Mouse (Mus musculus) forebrain, embryonic 10.5 days (tissue): ENCODE measurements around the gene Nenf. TPM values are rescaled to one million over a fixed set of nuclear protein-coding genes. Genes with fewer than 3 reads are reported as not detected.
A peak's percentile ranks its signal among the peaks of the same experiment; 100 is the strongest.

Source experiments
- DNase-seq: peaks from one replicate; pipeline ENCODE4 v3.0.0-alpha.2; 2017; ENCODE audit warnings: low spot score; ENCODE audit errors: extremely low spot score
- H3K27ac ChIP-seq: fragments of 300-500 bp; sonication (generic); 2 replicates; pipeline ENCODE4 v1.5.1; 2016; ENCODE audit warnings: mild to moderate bottlenecking
- H3K27me3 ChIP-seq: fragments of 300-500 bp; sonication (generic); 2 replicates; pipeline ENCODE4 v1.6.1; 2016; ENCODE audit warnings: mild to moderate bottlenecking; ENCODE audit not compliant: poor library complexity, severe bottlenecking
- H3K36me3 ChIP-seq: fragments of 300-500 bp; sonication (generic); replicated peaks from 2 replicates; pipeline ENCODE4 v1.6.1; 2016; ENCODE audit warnings: mild to moderate bottlenecking, moderate library complexity
- H3K4me1 ChIP-seq: fragments of 300-500 bp; sonication (generic); 2 replicates; pipeline ENCODE4 v1.6.1; 2016
- H3K4me3 ChIP-seq: fragments of 300-500 bp; sonication (generic); 2 replicates; pipeline ENCODE4 v1.5.1; 2016; ENCODE audit warnings: mild to moderate bottlenecking, moderate library complexity
- H3K9me3 ChIP-seq: fragments of 300-500 bp; sonication (generic); 2 replicates; pipeline ENCODE4 v1.6.1; 2016; ENCODE audit warnings: mild to moderate bottlenecking, moderate library complexity
- WGBS: fragments of 180-500 bp; shearing (Covaris S2); methylation state at CpG from one replicate; pipeline ENCODE4 v1.1.7; 2016; 5-methylcytosine and 5-hydroxymethylcytosine counted together
- polyA plus RNA-seq: library from polyadenylated mRNA; unstranded; fragments of >200 nt; fragmentation: Nextera tagmentation; extraction: Ambion mirVana; gene quantifications from 2 replicates; pipeline ENCODE4 v1.2.1, GENCODE M21; 2016

The Nenf gene
- polyA plus RNA-seq, 1 experiment from 2014 or later, result 51.9 TPM

GRCm38 (mm10) chr1:191339876-191340275 lies 21.9 kb upstream of the Nenf start:
- Histone ChIP-seq H3K27me3 (no peaks in the 10 kb centered on the region), H3K4me1 (no peaks in the 10 kb centered on the region), H3K4me3 (no peak overlapping the region), H3K27ac (no peak overlapping the region), H3K9me3 (no peaks in the 10 kb centered on the region), H3K36me3 (peaks cover 86% of the 10 kb centered on the region)
- WGBS, result 97% methylated on average over 2 of the region's 2 CpGs
- no peak for DNase-seq

DNA sequence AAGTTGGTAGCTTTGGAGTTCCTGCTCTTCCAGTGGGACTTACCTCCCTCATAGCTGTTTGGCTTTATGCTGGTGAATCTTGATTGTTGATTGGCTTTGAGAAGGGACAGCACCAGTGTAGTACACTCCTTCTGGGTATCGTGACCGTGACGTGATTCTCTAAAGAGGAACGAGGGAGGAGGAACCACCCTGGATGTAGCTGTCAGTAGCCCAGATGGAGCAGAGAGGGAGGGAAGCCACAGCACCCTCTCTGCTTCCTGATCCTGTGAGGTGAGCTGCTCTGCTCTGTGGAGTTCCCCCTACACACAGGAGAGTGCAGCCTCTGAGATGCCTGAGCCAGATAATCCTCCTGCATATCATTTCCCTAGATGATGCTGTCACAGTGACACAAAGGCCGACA lies 16.5 kb upstream of the Nenf start:
- no peak overlapping the region for H3K27ac ChIP-seq
- H3K4me3 ChIP-seq, result no peak overlapping the region
- no peaks in the 10 kb centered on the region for H3K4me1 ChIP-seq
- WGBS, result 85% methylated on average over 5 of the region's 5 CpGs
- no peaks in the 10 kb centered on the region for H3K27me3 ChIP-seq
- no peaks in the 10 kb centered on the region for H3K9me3 ChIP-seq
- DNase-seq, result no peak
- H3K36me3 ChIP-seq, result peaks cover 86% of the 10 kb centered on the region

GRCm38 (mm10) chr1:191330356-191330755 lies 12.4 kb upstream of the Nenf start:
- Histone ChIP-seq H3K36me3 (peaks cover 64% of the 10 kb centered on the region), H3K9me3 (no peaks in the 10 kb centered on the region), H3K27ac (no peak overlapping the region), H3K4me1 (peaks cover 36% of the 10 kb centered on the region), H3K27me3 (no peaks in the 10 kb centered on the region), H3K4me3 (no peak overlapping the region)
- 93% methylated on average over 4 of the region's 4 CpGs for WGBS
- no peak for DNase-seq

GRCm38 (mm10) chr1:191328019-191328441 lies 10.0 kb upstream of the Nenf start:
- Histone ChIP-seq H3K27me3 (peaks cover 11% of the 10 kb centered on the region; the same call in 1 of the 2 replicates), H3K9me3 (no peaks in the 10 kb centered on the region)
- WGBS, result 92% methylated on average over 8 of the region's 8 CpGs

GRCm38 (mm10) chr1:191327258-191327657 lies 9.3 kb upstream of the Nenf start:
- DNase-seq, result no peak
- Histone ChIP-seq H3K36me3 (peaks cover 38% of the 10 kb centered on the region), H3K27me3 (peaks cover 11% of the 10 kb centered on the region; the same call in 1 of the 2 replicates), H3K4me3 (peak overlapping the region; percentile 90), H3K4me1 (peaks cover 39% of the 10 kb centered on the region), H3K9me3 (no peaks in the 10 kb centered on the region), H3K27ac (no peak overlapping the region)
- WGBS, result 88% methylated on average over 8 of the region's 8 CpGs

More at GRCm38 (mm10) chr1:191328019-191328441, 10.0 kb upstream of the Nenf start:
- H3K4me3 ChIP-seq, result no peak overlapping the region
- DNase-seq, result no peak
- H3K36me3 ChIP-seq, result peaks cover 46% of the 10 kb centered on the region
- peaks cover 39% of the 10 kb centered on the region for H3K4me1 ChIP-seq
- H3K27ac ChIP-seq, result no peak overlapping the region

DNA sequence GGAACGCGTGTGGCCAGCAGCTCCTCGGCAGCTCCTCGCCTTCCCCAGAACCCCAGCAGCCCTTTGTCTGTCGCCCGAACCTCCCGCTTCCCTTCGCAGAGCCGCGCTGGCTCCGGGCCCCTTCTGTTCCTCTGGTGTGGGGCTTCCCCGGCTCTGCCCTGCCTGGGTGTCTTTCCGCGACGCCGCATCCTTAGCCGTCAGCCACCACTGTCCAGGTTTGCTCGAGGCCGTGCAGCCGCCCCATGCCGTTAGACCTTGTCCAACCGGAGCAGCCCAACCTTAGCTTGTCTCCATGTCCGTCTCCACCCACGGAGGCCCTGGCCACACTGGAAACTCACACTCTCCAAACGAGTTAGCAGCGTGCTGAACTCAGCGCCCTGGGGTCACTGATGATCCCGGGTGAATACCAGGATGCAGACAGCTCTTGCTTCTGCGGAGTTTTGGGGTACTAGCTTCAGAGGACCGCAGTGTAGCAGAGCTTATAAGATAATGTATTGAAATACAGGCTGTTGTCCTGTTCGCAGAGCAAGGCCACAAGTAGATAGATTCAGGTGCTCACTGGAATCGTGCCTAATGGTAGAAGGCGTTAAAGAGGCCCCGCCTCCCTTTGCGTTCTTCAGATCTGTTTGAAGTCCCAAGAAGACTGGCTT lies 8.4 kb upstream of the Nenf start:
- WGBS, result 1% methylated on average over 35 of the region's 35 CpGs
- H3K27me3 ChIP-seq, result peaks cover 11% of the 10 kb centered on the region; the same call in 1 of the 2 replicates
- peak; percentile 62 for DNase-seq

DNA sequence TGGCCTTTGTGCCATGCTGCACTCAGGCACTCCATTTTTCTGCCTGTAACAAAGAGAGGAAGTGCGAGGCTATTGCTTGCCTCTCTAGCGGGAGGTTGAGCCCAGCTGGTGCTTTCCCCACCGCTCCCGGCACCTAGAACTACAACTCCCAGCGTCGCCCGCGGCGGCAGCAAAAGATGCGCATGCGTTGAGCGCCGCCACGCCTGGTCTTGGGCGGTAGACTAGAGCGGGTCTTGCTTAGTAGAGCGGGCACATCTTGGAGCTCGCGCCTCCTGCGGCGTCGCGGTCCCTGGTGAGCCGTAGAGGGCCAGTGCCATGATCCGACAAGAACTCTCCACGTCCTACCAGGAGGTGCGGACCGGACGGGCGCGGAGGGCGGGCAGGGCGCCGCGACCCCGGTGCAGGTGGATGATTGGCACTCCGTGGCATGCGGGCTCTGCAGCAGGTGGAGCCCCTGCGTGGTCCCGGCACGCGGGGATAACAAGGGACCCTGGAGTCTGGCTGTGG lies 7.8 kb upstream of the Nenf start, which contains the start of gene Tmem206:
Gene Tmem206 (plus strand): TSS at position 187 of the 507 bp plus-strand sequence.
- H3K4me1 ChIP-seq, result peaks cover 39% of the 10 kb centered on the region
- peak; percentile 95 for DNase-seq
- H3K27me3 ChIP-seq, result peaks cover 11% of the 10 kb centered on the region; the same call in 1 of the 2 replicates
- peak within 1 kb of the TSS; percentile 94 for H3K27ac ChIP-seq
- peaks cover 24% of the 10 kb centered on the region for H3K36me3 ChIP-seq
- no peaks in the 10 kb centered on the region for H3K9me3 ChIP-seq
- under 1% methylated on average over 37 of the region's 42 CpGs for WGBS
- peak within 1 kb of the TSS; percentile 90 for H3K4me3 ChIP-seq

More for the DNA sequence above, 8.4 kb upstream of the Nenf start:
- Histone ChIP-seq H3K4me1 (peaks cover 39% of the 10 kb centered on the region), H3K36me3 (peaks cover 30% of the 10 kb centered on the region), H3K4me3 (peak overlapping the region; percentile 90), H3K9me3 (no peaks in the 10 kb centered on the region), H3K27ac (peak overlapping the region; percentile 94)

DNA sequence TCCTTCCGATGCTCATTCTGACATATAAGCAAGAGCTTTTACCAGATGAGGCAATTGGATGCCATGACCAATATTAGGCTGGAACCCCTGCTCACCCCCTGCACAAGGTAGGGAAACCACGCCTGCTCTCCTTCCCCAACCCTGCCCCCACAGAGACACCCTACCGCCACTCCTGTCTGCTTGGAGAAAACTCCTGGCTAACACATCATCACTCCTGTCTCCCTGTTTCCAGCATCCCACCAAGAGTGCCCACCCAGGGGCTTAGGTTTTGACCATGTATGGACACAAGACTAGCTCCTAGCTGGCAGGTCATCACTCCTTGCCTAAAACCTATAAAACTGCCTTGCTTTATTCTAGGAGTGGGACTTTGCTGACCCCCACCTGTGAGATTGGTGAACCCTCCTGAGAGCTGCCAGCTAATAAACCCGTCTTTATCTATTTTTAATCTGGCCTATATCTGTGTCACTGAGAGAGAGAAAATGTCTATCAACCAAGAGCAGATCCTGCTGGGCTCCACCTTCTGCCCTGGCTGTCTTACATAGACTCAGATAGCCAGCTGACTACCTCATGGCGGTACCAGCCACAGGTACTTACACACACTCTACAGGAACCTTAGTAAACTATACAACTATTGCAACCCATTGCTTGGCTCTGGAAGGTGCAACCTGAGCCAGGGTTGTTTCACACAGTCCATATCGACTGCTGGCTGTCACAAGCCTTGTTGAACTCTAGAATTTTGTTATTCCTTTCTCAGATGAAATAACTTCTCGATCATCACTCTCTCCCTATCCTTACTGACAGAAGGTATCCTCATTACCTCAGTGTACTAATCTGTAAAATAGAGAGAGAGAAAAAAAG lies 7.0 kb upstream of the Nenf start:
- Histone ChIP-seq H3K9me3 (no peaks in the 10 kb centered on the region), H3K36me3 (peaks cover 17% of the 10 kb centered on the region), H3K4me1 (peaks cover 39% of the 10 kb centered on the region), H3K4me3 (peak overlapping the region; percentile 90), H3K27me3 (peaks cover 11% of the 10 kb centered on the region; the same call in 1 of the 2 replicates), H3K27ac (peak overlapping the region; percentile 94)
- DNase-seq, result no peak
- 85% methylated on average over 7 of the region's 7 CpGs for WGBS

DNA sequence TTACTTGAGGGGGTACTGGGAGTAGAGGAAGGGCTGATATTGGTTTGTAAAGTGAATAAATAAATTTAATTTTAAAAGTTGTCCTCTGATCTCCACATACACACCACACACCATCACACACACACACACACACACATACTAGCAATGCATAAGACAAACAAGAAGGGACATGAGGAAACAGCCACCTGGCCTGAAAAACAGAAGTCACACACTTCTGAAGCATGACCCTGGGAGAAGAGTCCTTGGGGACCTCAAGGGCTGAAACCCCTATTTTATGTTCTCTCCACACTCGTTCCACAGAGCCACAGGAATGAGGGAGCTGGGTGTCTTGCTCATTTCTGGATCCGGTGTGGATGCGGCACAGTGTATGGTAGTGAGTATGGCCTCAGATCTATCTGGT lies 5.4 kb upstream of the Nenf start:
- H3K36me3 ChIP-seq, result peaks cover 5% of the 10 kb centered on the region
- DNase-seq, result no peak
- H3K9me3 ChIP-seq, result no peaks in the 10 kb centered on the region
- WGBS, result 87% methylated on average over 3 of the region's 3 CpGs
- H3K4me1 ChIP-seq, result peaks cover 33% of the 10 kb centered on the region
- H3K4me3 ChIP-seq, result no peak overlapping the region
- H3K27ac ChIP-seq, result no peak overlapping the region
- peaks cover 22% of the 10 kb centered on the region for H3K27me3 ChIP-seq

GRCm38 (mm10) chr1:191318686-191319085 lies 692 bp upstream of the Nenf start:
- Histone ChIP-seq H3K9me3 (no peaks in the 10 kb centered on the region), H3K4me3 (no peak overlapping the region), H3K27me3 (peaks cover 17% of the 10 kb centered on the region; the same call in 1 of the 2 replicates), H3K27ac (no peak overlapping the region), H3K36me3 (no peaks in the 10 kb centered on the region), H3K4me1 (peaks cover 12% of the 10 kb centered on the region)
- 82% methylated on average over 5 of the region's 5 CpGs for WGBS
- no peak for DNase-seq

- Histone ChIP-seq H3K4me1 (peaks cover 20% of the 10 kb centered on the region), H3K4me3 (no peak overlapping the region), H3K9me3 (no peaks in the 10 kb centered on the region), H3K27ac (no peak overlapping the region), H3K27me3 (peaks cover 17% of the 10 kb centered on the region; the same call in 1 of the 2 replicates), H3K36me3 (no peaks in the 10 kb centered on the region)
- 93% methylated on average over 8 of the region's 8 CpGs for WGBS
- no peak for DNase-seq
Observed at GRCm38 (mm10) chr1:191316818-191317217, 1.2 kb downstream of the Nenf start.

DNA sequence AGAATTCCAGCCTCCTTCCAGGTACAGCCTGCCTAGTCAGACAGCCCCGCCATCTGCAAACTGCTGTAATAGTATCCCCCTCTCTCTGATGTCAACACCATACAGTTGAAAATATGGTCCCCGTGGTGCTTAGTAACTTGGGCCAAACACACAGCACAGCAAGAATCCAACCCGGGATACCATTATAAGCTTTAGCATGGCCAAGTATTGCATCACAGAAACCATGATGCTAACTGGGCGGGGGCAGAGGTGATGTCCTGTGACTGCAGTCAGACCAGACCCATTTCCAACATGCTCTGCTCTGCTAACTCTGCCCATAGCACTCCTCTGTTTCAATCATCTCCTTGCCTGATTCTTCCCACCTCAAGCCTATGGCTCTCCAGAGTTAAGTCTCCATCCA lies 4.1 kb downstream of the Nenf start:
- H3K9me3 ChIP-seq, result no peaks in the 10 kb centered on the region
- no peak for DNase-seq
- peaks cover 20% of the 10 kb centered on the region for H3K4me1 ChIP-seq
- no peak overlapping the region for H3K27ac ChIP-seq
- H3K27me3 ChIP-seq, result peaks cover 13% of the 10 kb centered on the region; the same call in 1 of the 2 replicates
- 0 out of 2 replicates have a peak, but pooled peaks cover 5% of the 10 kb centered on the region for H3K36me3 ChIP-seq
- WGBS, result 82% methylated on average over 4 of the region's 4 CpGs
- no peak overlapping the region for H3K4me3 ChIP-seq
